Mouse (Mus musculus) brain, embryonic 18.5 days (tissue): ENCODE results near the gene Cdk8.

ENCODE experiments used
- DNase-seq: peaks from one replicate; pipeline ENCODE4 v3.0.0-alpha.2; 2012; ENCODE audit warnings: low read depth, low spot score

Cdk8 gene

GRCm38 (mm10) chr5:146328941-146329340 is 97.9 kb downstream of the Cdk8 start:
- DNase-seq = no peak

DNA sequence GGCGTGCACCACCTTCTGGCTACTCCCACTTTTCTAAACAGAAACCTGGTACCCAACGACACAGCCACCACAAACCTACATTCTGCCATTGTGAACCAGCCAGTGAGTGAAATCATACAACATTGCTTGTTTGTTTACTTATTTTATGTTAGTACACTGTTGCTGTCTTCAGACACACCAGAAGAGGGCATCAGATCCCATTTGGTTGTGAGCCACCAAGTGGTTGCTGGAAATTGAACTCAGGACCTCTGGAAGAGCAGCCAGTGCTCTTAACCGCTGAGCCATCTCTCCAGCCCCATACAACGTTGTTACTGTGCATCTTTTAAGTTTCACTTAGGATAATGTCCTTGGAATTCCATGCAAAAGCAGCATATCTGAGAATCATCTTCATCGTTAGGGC is 98.5 kb downstream of the Cdk8 start:
- DNase-seq = no peak

DNA sequence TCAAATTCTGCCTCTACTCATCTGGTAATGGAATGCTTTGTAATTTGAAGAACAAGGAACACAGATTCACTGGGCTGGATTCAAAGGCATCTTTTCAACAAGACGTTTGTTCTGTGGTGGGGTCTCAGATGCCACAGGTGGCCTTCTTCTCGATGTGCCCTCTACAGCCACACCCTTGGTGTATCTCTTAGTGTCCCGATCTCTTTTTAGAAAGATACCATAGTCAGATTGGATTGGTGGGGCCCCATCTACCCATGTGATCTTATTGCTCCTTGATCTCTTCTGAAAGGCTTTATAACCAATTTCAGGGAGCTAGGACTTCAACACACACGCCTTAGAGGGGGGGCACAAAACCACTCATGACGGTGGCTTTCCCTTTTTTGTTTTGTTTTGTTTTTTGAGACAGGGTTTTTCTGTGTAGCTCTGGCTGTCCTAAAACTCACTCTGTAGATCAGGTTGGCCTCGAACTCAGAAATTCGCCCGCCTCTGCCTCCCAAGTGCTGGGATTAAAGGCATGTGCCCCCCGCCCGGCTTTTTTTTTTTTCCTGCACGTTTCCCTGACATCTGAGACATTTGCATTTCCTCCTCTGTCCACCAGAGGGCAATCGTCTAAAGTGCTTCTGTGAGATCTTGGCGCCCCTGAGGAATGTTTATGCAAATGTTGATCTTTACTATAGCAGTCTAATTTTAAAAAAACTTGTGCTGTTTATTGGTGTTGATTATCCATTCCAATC is 99.2 kb downstream of the Cdk8 start:
- DNase-seq = peak; percentile 30

DNA sequence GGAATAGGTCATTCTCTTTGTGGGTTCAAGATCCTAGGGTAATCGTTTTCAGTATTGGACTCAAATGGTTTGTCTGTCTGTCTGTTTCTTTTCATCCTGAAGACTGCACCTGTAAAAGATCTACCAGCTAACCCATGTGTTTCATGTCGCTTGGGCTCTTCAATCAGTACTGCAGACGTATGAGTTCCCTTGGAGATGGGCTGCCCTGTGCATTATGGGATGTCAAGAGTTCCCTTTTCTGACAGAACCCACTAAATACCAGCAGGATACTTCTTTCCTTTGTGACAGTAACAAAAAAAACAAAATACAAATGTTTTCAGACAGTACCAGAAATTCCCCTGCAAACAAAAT is 99.7 kb downstream of the Cdk8 start:
- no peak for DNase-seq

DNA sequence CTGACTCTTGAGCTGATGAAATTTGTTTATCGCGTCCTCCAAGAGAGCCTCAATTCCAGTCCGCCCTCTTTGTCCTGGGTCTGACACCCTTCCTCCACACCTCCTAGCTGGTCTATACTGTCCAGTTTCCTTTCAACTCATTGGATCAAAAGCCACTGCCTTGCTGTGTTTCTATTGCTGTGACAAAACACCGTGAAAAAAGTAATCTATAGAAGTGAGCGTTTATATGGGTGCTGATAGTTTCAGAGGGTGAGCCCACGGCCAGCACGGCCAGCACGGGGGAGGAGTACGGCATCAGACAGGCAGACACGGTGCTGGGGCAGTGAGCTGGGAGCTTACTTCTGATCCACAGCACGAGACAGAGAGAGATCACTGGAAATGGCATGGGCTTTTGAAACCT is 100.1 kb downstream of the Cdk8 start:
- no peak for DNase-seq

DNA sequence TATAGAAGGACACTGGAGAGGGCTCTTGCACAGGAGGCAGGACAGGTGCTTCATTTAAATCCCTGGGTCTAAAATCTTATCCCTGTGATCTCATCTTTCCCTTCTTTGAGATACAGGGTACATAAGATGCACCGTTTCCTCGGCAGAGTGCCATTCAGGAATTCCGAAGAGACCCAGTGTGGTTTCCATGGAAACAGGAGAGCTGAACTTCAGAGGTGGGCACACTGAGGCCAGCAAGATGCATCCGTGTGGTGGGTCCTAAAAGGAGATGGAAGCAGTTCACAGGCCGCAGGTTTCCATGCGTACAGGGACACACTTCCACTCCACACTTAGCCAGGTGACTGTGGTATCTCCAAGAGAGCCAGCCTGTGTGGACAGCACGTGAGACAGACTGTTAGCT is 101.5 kb downstream of the Cdk8 start:
- peak; percentile 32 for DNase-seq

DNA sequence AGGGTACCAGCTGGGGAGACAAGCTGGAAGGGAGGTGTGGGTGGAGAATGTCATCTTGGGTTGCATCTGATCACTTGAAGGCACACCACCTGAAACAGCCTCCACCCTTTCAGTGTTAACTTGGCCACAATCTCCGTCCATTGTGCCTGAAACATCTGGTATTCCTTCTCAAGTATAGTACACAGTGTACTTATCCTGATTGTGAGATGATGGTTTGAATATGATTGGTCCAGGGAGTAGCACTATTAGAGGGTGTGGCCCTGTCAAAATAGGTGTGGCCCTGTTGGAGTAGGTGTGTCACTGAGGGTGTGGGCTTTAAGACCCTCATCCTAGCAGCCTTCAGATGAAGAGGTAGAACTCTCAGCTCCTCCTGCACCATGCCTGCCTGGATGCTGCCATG is 103.4 kb downstream of the Cdk8 start:
- DNase-seq = no peak

DNA sequence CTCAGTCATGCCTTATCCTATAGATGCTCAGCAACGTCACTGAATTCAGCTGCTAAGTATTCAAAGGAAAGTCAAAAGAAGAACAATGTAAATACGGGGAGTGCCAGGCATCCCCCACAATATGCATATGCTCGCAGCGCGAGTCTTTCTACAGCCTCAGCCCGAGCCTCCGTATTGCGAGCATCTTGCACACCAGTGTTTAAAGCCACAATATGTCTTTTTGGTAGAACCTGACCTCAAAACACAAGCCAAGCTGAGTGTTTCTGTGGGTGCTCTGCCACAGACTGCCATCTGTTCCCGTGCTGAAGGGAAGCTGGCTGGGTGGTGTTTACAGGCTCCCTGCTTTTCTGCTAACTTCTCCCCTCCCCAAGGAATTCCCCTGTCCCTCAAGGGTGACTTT is 107.0 kb downstream of the Cdk8 start:
- peak; percentile 46 for DNase-seq

GRCm38 (mm10) chr5:146340037-146340436 is 109.0 kb downstream of the Cdk8 start:
- no peak for DNase-seq

DNA sequence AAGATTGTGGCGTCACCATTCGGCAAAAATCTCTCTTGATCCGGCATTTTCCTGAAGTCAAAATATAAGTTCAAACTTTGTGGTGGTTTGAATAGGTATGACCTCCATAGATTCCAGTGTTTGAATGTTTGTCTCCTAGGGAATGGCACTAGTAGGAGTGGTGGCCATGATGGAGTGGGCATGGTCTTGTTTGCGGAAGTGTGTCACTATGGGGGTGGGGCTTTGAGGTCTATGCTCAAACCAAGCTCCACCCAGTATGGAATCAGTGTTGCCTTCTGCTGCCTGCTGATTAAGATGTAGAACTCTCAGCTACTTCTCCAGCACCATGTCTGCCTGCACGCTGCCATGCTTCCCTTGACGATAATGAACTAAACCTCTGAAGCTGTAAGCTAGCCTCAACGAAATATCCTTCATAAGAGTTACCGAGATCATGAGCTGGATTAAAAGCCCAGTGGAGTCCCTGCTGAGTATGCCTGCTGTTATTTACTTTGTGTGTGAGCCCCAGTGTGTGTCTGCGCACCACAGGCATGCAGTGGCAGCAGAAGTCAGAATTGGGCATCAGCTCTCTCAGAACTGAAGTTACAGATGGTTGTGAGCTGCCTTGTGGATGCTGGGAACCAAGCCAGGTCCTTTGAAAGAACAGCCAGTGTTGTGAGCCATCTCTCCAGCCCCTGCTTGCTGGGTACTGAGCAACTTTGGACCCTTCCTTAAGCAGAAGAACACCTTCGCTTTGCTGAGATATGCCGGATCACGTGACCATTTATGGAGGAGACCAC is 114.1 kb downstream of the Cdk8 start:
- DNase-seq = no peak

DNA sequence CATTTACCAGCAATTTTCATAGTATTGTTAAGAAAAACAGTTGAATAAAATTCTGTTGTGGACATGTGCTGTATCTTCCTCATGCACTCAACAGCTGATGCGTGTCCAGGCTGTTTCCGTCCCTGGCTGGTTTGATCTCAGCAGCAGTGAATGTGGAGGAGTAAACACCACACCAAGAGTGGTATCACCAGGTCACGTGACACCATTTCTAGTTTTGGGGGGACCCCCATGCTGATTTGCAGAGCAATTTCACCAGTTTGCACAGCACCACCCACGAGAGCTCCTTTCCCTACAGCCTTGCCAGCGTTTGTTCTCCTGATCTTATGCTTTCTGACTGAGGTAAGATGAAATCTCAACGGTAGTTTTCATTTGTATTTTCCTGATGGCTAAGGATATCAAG is 116.1 kb downstream of the Cdk8 start:
- no peak for DNase-seq

GRCm38 (mm10) chr5:146349183-146349582 is 118.2 kb downstream of the Cdk8 start:
- no peak for DNase-seq

- DNase-seq = no peak
Measured at GRCm38 (mm10) chr5:146350784-146351183, 119.8 kb downstream of the Cdk8 start.

DNA sequence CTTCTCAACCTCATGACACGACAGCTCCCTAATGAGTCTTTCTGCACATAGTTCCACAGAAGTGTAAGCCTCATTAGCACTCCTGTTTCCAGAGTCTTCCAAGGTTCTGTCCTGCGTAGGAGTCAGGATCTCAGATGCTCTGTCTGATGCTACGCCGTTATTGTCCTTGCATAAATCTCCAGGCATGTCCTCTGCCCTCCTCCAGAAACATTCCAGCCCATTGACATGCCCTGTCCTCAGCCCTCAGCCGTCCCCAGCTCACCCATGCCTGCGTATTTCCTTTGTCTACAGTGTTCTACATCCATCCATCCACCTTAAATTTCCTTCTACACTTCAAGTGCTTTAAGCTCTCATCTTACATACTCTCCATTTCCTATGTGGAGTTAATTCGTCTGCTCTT is 121.0 kb downstream of the Cdk8 start:
- no peak for DNase-seq
